In the genomic region with DNA sequence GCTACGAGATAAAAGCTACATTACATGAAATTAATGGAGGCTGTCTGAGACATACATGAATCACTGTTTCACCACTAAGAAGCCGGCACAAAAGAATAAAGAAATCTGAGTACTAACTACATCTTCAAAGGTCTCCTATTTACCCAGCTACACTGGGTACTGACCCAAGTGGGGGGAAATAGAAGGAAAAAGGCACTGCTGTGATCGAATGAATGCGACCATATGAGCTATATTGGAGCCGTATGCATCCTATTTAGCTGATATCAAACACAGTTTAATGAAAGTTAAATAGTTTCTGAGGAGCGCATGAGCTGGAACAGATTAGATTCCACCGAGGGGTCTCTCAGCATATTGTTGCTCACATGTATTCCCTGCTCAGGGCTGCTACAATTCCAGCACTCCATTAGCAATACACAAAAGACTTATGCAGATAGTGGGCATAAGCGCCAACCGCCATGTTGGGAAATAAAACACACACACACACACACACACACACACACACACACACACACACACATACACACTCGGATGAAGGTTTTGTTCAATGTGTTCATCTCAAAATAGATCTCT, we compare ENCODE assay signal across 25 mouse cellular contexts.
DNase-seq lines count a peak whose midpoint lies in the region; ATAC-seq and TF ChIP-seq lines count a peak whose summit lies in the region.
"Had no signal": no experiment of that assay in that cellular context is flagged by ENCODE, and none has a peak within 500 bp of the region (broad histone marks: within the 10 kb centered on the region; RNA-seq: fewer than 3 reads in every experiment).

No protein-coding gene starts in this region.

- no peak overlapping the region for H3K27ac ChIP-seq in embryonic facial prominence, embryonic 11.5 days (replicated peaks; ENCODE audit: low read depth, low read length)
- no peak overlapping the region for H3K27ac ChIP-seq in embryonic facial prominence, embryonic 10.5 days (replicated peaks)
- peak overlapping the region; percentile 69 for H3K27ac ChIP-seq in hindbrain, embryonic 13.5 days
- H3K27ac ChIP-seq in hindbrain, postnatal 0 days: no peak overlapping the region
- H3K27ac ChIP-seq in midbrain, postnatal 0 days (ENCODE audit: low read depth, low read length): no peak overlapping the region
- H3K27ac ChIP-seq in kidney, embryonic 15.5 days: no peak overlapping the region
- H3K27ac ChIP-seq: embryonic facial prominence, embryonic 15.5 days; heart, embryonic 10.5 days; intestine, embryonic 15.5 days; limb, embryonic 13.5 days; liver, embryonic 12.5 days; stomach, postnatal 0 days had no signal

- H3K4me3 ChIP-seq in embryonic facial prominence, embryonic 11.5 days (ENCODE audit: low read depth, low read length): no peak overlapping the region
- H3K4me3 ChIP-seq in embryonic facial prominence, embryonic 10.5 days: no peak overlapping the region
- H3K4me3 ChIP-seq in hindbrain, embryonic 13.5 days: no peak overlapping the region
- H3K4me3 ChIP-seq in hindbrain, postnatal 0 days (ENCODE audit: low read length): no peak overlapping the region
- no peak overlapping the region for H3K4me3 ChIP-seq in midbrain, postnatal 0 days (ENCODE audit: low read depth, low read length)
- no peak overlapping the region for H3K4me3 ChIP-seq in kidney, embryonic 15.5 days (replicated peaks)
- H3K4me3 ChIP-seq: embryonic facial prominence, embryonic 15.5 days; heart, embryonic 10.5 days; intestine, embryonic 15.5 days; limb, embryonic 13.5 days; liver, embryonic 12.5 days had no signal

- no peak for TF ChIP-seq POLR2A in brain, embryonic 14.5 days (IDR thresholded peaks at IDR 0.05; ENCODE audit: borderline replicate concordance, extremely low read depth, insufficient read depth, insufficient read length, poor library complexity, severe bottlenecking)

- H3K9ac ChIP-seq in embryonic facial prominence, embryonic 11.5 days (replicated peaks; ENCODE audit: low read length): no peak overlapping the region
- no peak overlapping the region for H3K9ac ChIP-seq in hindbrain, embryonic 13.5 days
- no peak overlapping the region for H3K9ac ChIP-seq in hindbrain, postnatal 0 days (replicated peaks; ENCODE audit: low read length)
- H3K9ac ChIP-seq in midbrain, postnatal 0 days (replicated peaks; ENCODE audit: low read length, poor library complexity, severe bottlenecking): no peak overlapping the region
- H3K9ac ChIP-seq in kidney, embryonic 15.5 days: no peak overlapping the region
- H3K9ac ChIP-seq: embryonic facial prominence, embryonic 15.5 days; intestine, embryonic 15.5 days; limb, embryonic 13.5 days; liver, embryonic 12.5 days had no signal

- no peaks in the 10 kb centered on the region for H3K4me1 ChIP-seq in embryonic facial prominence, embryonic 11.5 days (ENCODE audit: control insufficient read depth, insufficient read depth, low read length)
- peaks cover 17% of the 10 kb centered on the region; the same call in 1 of the 2 replicates for H3K4me1 ChIP-seq in embryonic facial prominence, embryonic 10.5 days
- peaks cover 24% of the 10 kb centered on the region for H3K4me1 ChIP-seq in hindbrain, embryonic 13.5 days (replicated peaks)
- no peaks in the 10 kb centered on the region for H3K4me1 ChIP-seq in hindbrain, postnatal 0 days (ENCODE audit: insufficient read depth, low read length)
- H3K4me1 ChIP-seq in midbrain, postnatal 0 days (ENCODE audit: insufficient read depth, low read length): peaks cover 3% of the 10 kb centered on the region; the same call in 1 of the 2 replicates
- H3K4me1 ChIP-seq in kidney, embryonic 15.5 days: no peaks in the 10 kb centered on the region
- H3K4me1 ChIP-seq: intestine, embryonic 15.5 days; liver, embryonic 12.5 days had no signal

- H3K27me3 ChIP-seq in embryonic facial prominence, embryonic 11.5 days (ENCODE audit: control insufficient read depth, insufficient read depth, low read length): no peaks in the 10 kb centered on the region
- no peaks in the 10 kb centered on the region for H3K27me3 ChIP-seq in embryonic facial prominence, embryonic 10.5 days (replicated peaks; ENCODE audit: low read depth, poor library complexity, severe bottlenecking)
- no peaks in the 10 kb centered on the region for H3K27me3 ChIP-seq in hindbrain, embryonic 13.5 days
- H3K27me3 ChIP-seq in hindbrain, postnatal 0 days (ENCODE audit: insufficient read depth, low read length): no peaks in the 10 kb centered on the region
- no peaks in the 10 kb centered on the region for H3K27me3 ChIP-seq in midbrain, postnatal 0 days (ENCODE audit: insufficient read depth, low read length)
- no peaks in the 10 kb centered on the region for H3K27me3 ChIP-seq in kidney, embryonic 15.5 days
- H3K27me3 ChIP-seq: embryonic facial prominence, embryonic 15.5 days; intestine, embryonic 15.5 days; limb, embryonic 13.5 days; liver, embryonic 12.5 days had no signal

- no peak overlapping the region for H3K4me2 ChIP-seq in embryonic facial prominence, embryonic 11.5 days (ENCODE audit: low read depth, low read length)
- no peak overlapping the region for H3K4me2 ChIP-seq in hindbrain, embryonic 13.5 days
- no peak overlapping the region for H3K4me2 ChIP-seq in hindbrain, postnatal 0 days (ENCODE audit: low read depth, low read length)
- H3K4me2 ChIP-seq in midbrain, postnatal 0 days (ENCODE audit: low read depth, low read length, poor library complexity, severe bottlenecking): no peak overlapping the region
- no peak overlapping the region for H3K4me2 ChIP-seq in kidney, embryonic 15.5 days
- H3K4me2 ChIP-seq: embryonic facial prominence, embryonic 15.5 days; intestine, embryonic 15.5 days; limb, embryonic 13.5 days; liver, embryonic 12.5 days had no signal

- no peak for TF ChIP-seq CTCF in hindbrain, postnatal 0 days (IDR thresholded peaks at IDR 0.05; ENCODE audit: low read depth)
- no peak for TF ChIP-seq CTCF in brain, embryonic 14.5 days (IDR thresholded peaks at IDR 0.05; ENCODE audit: borderline replicate concordance, extremely low read depth, insufficient read depth, insufficient read length)
- TF ChIP-seq CTCF in midbrain, postnatal 0 days (IDR thresholded peaks at IDR 0.05): no peak

- 64% methylated on average over 10 of the region's 10 CpGs for WGBS in embryonic facial prominence, embryonic 11.5 days
- 82% methylated on average over 10 of the region's 10 CpGs for WGBS in embryonic facial prominence, embryonic 10.5 days
- WGBS in hindbrain, embryonic 13.5 days: 49% methylated on average over 10 of the region's 10 CpGs
- whole genome bisulfite sequencing in hindbrain, postnatal 0 days: 58% methylated on average over 10 of the region's 10 CpGs
- 56% methylated on average over 10 of the region's 10 CpGs for WGBS in midbrain, postnatal 0 days
- 71% methylated on average over 10 of the region's 10 CpGs for WGBS in kidney, embryonic 15.5 days

- no peak for ATAC-seq in embryonic facial prominence, embryonic 11.5 days (replicated peaks; ENCODE audit: insufficient number of reproducible peaks, low FRiP score, low TSS enrichment, low read depth)
- ATAC-seq in hindbrain, embryonic 13.5 days (ENCODE audit: low FRiP score): peak; percentile 56; the same call in 1 of the 2 replicates
- no peak for ATAC-seq in hindbrain, postnatal 0 days
- ATAC-seq in midbrain, postnatal 0 days (ENCODE audit: low FRiP score): no peak
- no peak for ATAC-seq in kidney, embryonic 15.5 days (replicated peaks; ENCODE audit: low FRiP score)
- ATAC-seq: activated CD4-positive, CD25-positive, alpha-beta regulatory T cell, adult 4 months; intestine, embryonic 15.5 days; liver, embryonic 12.5 days had no signal

- DNase-seq in embryonic facial prominence, embryonic 11.5 days (ENCODE audit: low spot score): peak; percentile 33
- DNase-seq in embryonic facial prominence, embryonic 10.5 days (ENCODE audit: low spot score): no peak
- no peak for DNase-seq in hindbrain, postnatal 0 days (ENCODE audit: low spot score)
- peak; percentile 65 for DNase-seq in brain, embryonic 14.5 days (ENCODE audit: low read depth)
- DNase-seq in midbrain, postnatal 0 days (ENCODE audit: low spot score): peak; percentile 40
- no peak for DNase-seq in spleen, postnatal 10 days (ENCODE audit: low spot score in 2 of 2)
- DNase-seq: adrenal gland, adult 8-10 months; cerebellum, adult 2 months; cerebellum, postnatal 25 days; gastrocnemius, postnatal 10 days; heart, postnatal 4 days; kidney, adult 8-10 months; kidney, postnatal 25 days; layer of hippocampus, postnatal 36 days; lung, adult 18-20 months; lung, postnatal 10 days had no signal

- no peaks in the 10 kb centered on the region for H3K9me3 ChIP-seq in embryonic facial prominence, embryonic 11.5 days (replicated peaks; ENCODE audit: control insufficient read depth, low read length)
- no peaks in the 10 kb centered on the region for H3K9me3 ChIP-seq in embryonic facial prominence, embryonic 10.5 days
- H3K9me3 ChIP-seq in hindbrain, embryonic 13.5 days: no peaks in the 10 kb centered on the region
- no peaks in the 10 kb centered on the region for H3K9me3 ChIP-seq in hindbrain, postnatal 0 days (ENCODE audit: low read length)
- H3K9me3 ChIP-seq in midbrain, postnatal 0 days (ENCODE audit: low read length): no peaks in the 10 kb centered on the region
- H3K9me3 ChIP-seq in kidney, embryonic 15.5 days (replicated peaks): no peaks in the 10 kb centered on the region
- H3K9me3 ChIP-seq: embryonic facial prominence, embryonic 15.5 days; heart, embryonic 10.5 days; intestine, embryonic 15.5 days; limb, embryonic 13.5 days; liver, embryonic 12.5 days had no signal

- H3K36me3 ChIP-seq in embryonic facial prominence, embryonic 11.5 days (replicated peaks; ENCODE audit: control insufficient read depth, insufficient read depth, low read depth, low read length): no peaks in the 10 kb centered on the region
- H3K36me3 ChIP-seq in embryonic facial prominence, embryonic 10.5 days (replicated peaks): no peaks in the 10 kb centered on the region
- no peaks in the 10 kb centered on the region for H3K36me3 ChIP-seq in hindbrain, embryonic 13.5 days
- H3K36me3 ChIP-seq in hindbrain, postnatal 0 days (ENCODE audit: insufficient read depth, low read length): no peaks in the 10 kb centered on the region
- no peaks in the 10 kb centered on the region for H3K36me3 ChIP-seq in midbrain, postnatal 0 days (ENCODE audit: insufficient read depth, low read length)
- H3K36me3 ChIP-seq in kidney, embryonic 15.5 days: no peaks in the 10 kb centered on the region
- H3K36me3 ChIP-seq: embryonic facial prominence, embryonic 15.5 days; heart, embryonic 10.5 days; intestine, embryonic 15.5 days; limb, embryonic 13.5 days; liver, embryonic 12.5 days had no signal

Comparison
In these comparisons a context has a peak if more than half of its experiments do, and no peak if none do; other contexts are left out.
1. DNase-seq: peak in embryonic facial prominence, embryonic 11.5 days (single experiment), brain, embryonic 14.5 days (single experiment) and midbrain, postnatal 0 days (single experiment); none in embryonic facial prominence, embryonic 10.5 days (single experiment), hindbrain, postnatal 0 days (single experiment) and spleen, postnatal 10 days (0 of 2).